ENCODE assay signal across 8 mouse cellular contexts in genomic region chr9:13425031-13425940, GRCm38 (mm10). TPM values are rescaled to one million over a fixed set of nuclear protein-coding genes. Genes with fewer than 3 reads are reported as not detected.
DNase-seq lines count a peak whose midpoint lies in the region; ATAC-seq lines count a peak whose summit lies in the region.

No protein-coding gene starts in this region.

- 0 out of 2 replicates have a peak overlapping the region, but pooled peaks have one; percentile 30 for H3K27ac ChIP-seq in intestine, embryonic 16.5 days (ENCODE audit: low read length)
- H3K27ac ChIP-seq in midbrain, embryonic 13.5 days = peak overlapping the region; percentile 78
- peak overlapping the region; percentile 63; the same call in 1 of the 2 replicates for H3K27ac ChIP-seq in stomach, embryonic 15.5 days

- ATAC-seq in cerebellum, adult (ENCODE audit: insufficient number of reproducible peaks, low FRiP score, low TSS enrichment) = no peak
- peak; percentile 78 for ATAC-seq in intestine, embryonic 16.5 days
- peak; percentile 98 for ATAC-seq in midbrain, embryonic 13.5 days
- ATAC-seq in stomach, embryonic 15.5 days (ENCODE audit: insufficient read depth, low FRiP score, low read depth) = peak; percentile 68; the same call in 1 of the 2 replicates

- peak overlapping the region; percentile 14; the same call in 1 of the 2 replicates for H3K4me2 ChIP-seq in intestine, embryonic 16.5 days (ENCODE audit: low read depth, low read length)
- peak overlapping the region; percentile 27 for H3K4me2 ChIP-seq in midbrain, embryonic 13.5 days (replicated peaks)
- peak overlapping the region; percentile 17 for H3K4me2 ChIP-seq in stomach, embryonic 15.5 days

- H3K27me3 ChIP-seq in intestine, embryonic 16.5 days (replicated peaks; ENCODE audit: control insufficient read depth, insufficient read depth, low read length) = no peaks in the 10 kb centered on the region
- no peaks in the 10 kb centered on the region for H3K27me3 ChIP-seq in midbrain, embryonic 13.5 days
- H3K27me3 ChIP-seq in stomach, embryonic 15.5 days (replicated peaks) = no peaks in the 10 kb centered on the region

- H3K4me3 ChIP-seq in intestine, embryonic 16.5 days (ENCODE audit: low read length) = no peak overlapping the region
- H3K4me3 ChIP-seq in midbrain, embryonic 13.5 days (replicated peaks) = no peak overlapping the region
- 0 out of 2 replicates have a peak overlapping the region, but pooled peaks have one; percentile 1 for H3K4me3 ChIP-seq in stomach, embryonic 15.5 days (replicated peaks)

- H3K4me1 ChIP-seq in intestine, embryonic 16.5 days (ENCODE audit: control insufficient read depth, insufficient read depth, low read length) = 0 out of 2 replicates have a peak, but pooled peaks cover 8% of the 10 kb centered on the region
- H3K4me1 ChIP-seq in midbrain, embryonic 13.5 days (replicated peaks) = peaks cover 51% of the 10 kb centered on the region
- peaks cover 13% of the 10 kb centered on the region; the same call in 1 of the 2 replicates for H3K4me1 ChIP-seq in stomach, embryonic 15.5 days

- intact Hi-C loops in left cerebral cortex, postnatal 10 days (cut with DNase I) = no loop called here

- no peaks in the 10 kb centered on the region for H3K36me3 ChIP-seq in intestine, embryonic 16.5 days (ENCODE audit: control insufficient read depth, insufficient read depth, low read length)
- H3K36me3 ChIP-seq in midbrain, embryonic 13.5 days = no peaks in the 10 kb centered on the region
- H3K36me3 ChIP-seq in stomach, embryonic 15.5 days = no peaks in the 10 kb centered on the region

- H3K9ac ChIP-seq in intestine, embryonic 16.5 days (ENCODE audit: low read depth, low read length) = no peak overlapping the region
- no peak overlapping the region for H3K9ac ChIP-seq in midbrain, embryonic 13.5 days (replicated peaks)
- H3K9ac ChIP-seq in stomach, embryonic 15.5 days = no peak overlapping the region

- WGBS in intestine, embryonic 16.5 days = 33% methylated on average over 7 of the region's 7 CpGs
- 5% methylated on average over 7 of the region's 7 CpGs for WGBS in midbrain, embryonic 13.5 days
- 28% methylated on average over 7 of the region's 7 CpGs for WGBS in stomach, embryonic 15.5 days

- no peaks in the 10 kb centered on the region for H3K9me3 ChIP-seq in intestine, embryonic 16.5 days (ENCODE audit: control insufficient read depth, low read length)
- no peaks in the 10 kb centered on the region for H3K9me3 ChIP-seq in midbrain, embryonic 13.5 days
- no peaks in the 10 kb centered on the region for H3K9me3 ChIP-seq in stomach, embryonic 15.5 days

- DNase-seq in cerebellum, adult 11 months = peak; percentile 12
- peak; percentile 49 for DNase-seq in embryo, embryonic 9.5 days (ENCODE audit: extremely low spot score)
- peak; percentile 83 to 89 for DNase-seq in heart, adult 18-20 months
- peak; percentile 67 to 92 for DNase-seq in left cerebral cortex, postnatal 10 days (ENCODE audit: extremely low spot score in 1 of 2, low spot score in 2 of 2)

RNA-seq across cellular contexts. Expression of gene Gm17571, which starts 21.3 kb away (rescaled TPM):
- total RNA-seq in heart, adult 18-20 months (2021) = not detected
- not detected in 2 replicates for polyA plus RNA-seq in intestine, embryonic 16.5 days (2015; fragmentation: Nextera tagmentation; extraction: Ambion mirVana)
- not detected for total RNA-seq in left cerebral cortex, postnatal 10 days (2021)
- polyA plus RNA-seq in midbrain, embryonic 13.5 days (2015; fragmentation: Nextera tagmentation; extraction: Ambion mirVana) = not detected in 2 replicates
- not detected in 2 replicates for polyA plus RNA-seq in stomach, embryonic 15.5 days (2015; fragmentation: Nextera tagmentation; extraction: Ambion mirVana)

Comparison
In these comparisons a context has a peak if more than half of its experiments do, and no peak if none do; other contexts are left out.
1. DNase-seq: peak in every context shown above with its lines; median percentile 86 in heart, adult 18-20 months; 80 in left cerebral cortex, postnatal 10 days; 49 in embryo, embryonic 9.5 days; 12 in cerebellum, adult 11 months.